Mouse (Mus musculus) adrenal gland, adult 2 months (tissue): Measurements from ENCODE around the gene Nudcd2. TPM values are rescaled to one million over a fixed set of nuclear protein-coding genes. Genes with fewer than 3 reads are reported as not detected.

Experiments
- DNase-seq: peaks from one replicate; pipeline ENCODE4 v3.0.0; 2021
- polyA plus RNA-seq: library from polyadenylated mRNA; depleted of rRNA; stranded (reverse); fragments of >200 nt; gene quantifications from 2 replicates; pipeline ENCODE4 v1.2.3, GENCODE M21; 2012; rRNA removed
- total RNA-seq, 2 experiments: library from RNA; stranded (reverse); gene quantifications; 2 replicates each; pipeline ENCODE4 v1.2.3; 2021

Gene Nudcd2
- total and polyA plus RNA-seq, 3 experiments = 21.1 to 25.2 (median 22.0) TPM

DNA sequence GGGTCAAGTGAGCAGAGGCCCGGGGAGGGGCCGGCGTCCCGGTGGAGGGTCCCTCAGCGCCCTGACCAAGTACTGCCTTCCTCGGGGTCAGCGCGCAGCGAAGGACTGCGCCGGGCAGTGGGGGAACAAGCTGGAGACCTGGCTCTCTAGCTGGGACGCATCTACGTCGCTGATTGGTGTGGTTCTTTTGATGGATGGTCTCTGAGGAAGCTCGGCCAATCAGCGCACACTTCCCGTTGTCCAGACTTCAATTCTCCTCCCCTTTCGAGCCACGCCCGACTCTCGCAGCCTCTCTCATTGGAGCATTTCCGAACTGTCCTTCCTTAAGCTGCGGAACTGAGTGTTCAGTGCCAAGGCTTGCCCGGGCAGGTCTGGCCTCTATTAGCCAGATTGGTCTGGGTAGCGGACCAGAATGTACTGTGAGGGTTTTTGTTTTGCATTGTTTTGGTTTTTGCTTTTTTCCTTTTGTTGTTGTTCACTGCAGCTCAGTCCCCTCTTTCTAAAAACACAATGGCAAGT lies 21.7 kb downstream of the Nudcd2 start, which contains the start of gene Ccng1:
Ccng1 (minus strand) TSS at position 203 of the 519 bp plus-strand sequence.
- DNase-seq = peak; percentile 96

DNA sequence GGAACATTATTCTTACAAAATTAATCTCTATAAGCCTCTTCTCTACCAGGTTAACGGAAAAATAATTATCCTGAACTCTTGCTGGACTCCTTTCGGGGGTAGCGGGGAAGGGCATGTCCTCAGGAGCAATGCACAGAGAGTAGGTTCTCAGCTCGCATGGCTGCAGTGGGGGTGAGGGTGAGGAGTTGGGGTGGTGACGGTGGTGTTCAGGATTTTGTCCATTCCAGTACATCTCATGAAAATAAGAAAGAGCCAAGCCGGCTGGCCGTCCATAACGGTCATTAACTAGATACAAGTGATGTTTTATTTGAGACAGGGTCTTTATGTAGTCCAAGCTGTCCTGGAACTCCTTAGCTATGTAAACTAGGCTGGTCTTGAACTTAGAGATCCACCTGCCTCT lies 22.5 kb downstream of the Nudcd2 start:
- no peak for DNase-seq

DNA sequence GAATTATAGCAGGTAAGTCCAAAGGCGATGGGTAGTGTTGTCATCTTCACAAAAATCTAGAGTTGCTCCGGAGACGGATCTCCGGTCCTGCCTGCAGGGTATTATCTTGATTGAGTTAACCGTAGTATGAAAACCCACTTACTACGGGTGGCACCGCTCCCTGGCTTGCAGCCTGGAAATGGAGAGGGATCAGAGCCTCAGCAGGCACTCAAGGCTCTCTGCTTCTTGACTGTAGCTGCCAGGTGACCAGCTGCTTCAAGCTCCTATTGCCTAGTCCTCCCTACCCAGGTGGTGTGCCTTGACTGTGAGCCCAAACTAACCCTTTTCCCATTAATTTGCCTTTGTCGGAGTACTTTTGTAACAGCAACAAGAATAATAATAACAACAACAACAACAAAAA lies 26.4 kb downstream of the Nudcd2 start:
- no peak for DNase-seq

DNA sequence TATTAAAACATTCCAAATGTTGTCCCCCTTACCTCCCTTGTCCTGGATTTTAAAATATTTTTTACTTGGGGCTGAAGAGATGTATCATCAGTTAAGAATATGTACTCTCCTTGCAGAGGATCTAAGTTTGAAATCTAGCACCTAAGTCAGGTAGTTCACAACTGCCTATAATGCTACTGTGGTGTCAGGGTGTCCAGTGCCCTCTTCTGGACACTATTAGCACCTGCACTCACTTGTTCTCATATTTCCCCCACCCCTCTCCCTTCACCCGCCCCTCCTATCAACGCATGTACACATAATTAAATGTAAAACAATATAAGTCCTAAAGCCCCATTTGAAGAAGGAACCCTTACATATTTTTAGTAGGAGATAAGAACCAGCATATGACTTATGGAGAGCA lies 29.9 kb downstream of the Nudcd2 start:
- DNase-seq = no peak

DNA sequence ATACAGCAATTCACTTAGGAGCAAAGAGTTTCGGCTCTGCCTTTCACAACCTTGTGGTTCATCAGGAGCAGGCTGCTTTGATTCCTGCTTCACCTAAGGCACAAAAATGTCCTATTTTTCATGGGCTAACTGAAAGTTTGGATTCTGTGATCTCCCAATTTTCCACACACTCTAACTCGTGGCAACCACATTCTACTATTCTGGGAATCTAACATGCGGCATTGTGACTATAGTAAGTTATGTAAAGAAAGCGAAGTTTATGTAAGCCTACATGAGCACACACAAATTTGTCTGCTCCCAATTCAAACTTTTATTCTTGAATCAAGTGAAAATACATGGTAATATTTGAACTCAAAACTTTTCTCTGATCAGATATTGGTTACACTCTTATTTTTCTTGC lies 31.2 kb downstream of the Nudcd2 start:
- DNase-seq = no peak

DNA sequence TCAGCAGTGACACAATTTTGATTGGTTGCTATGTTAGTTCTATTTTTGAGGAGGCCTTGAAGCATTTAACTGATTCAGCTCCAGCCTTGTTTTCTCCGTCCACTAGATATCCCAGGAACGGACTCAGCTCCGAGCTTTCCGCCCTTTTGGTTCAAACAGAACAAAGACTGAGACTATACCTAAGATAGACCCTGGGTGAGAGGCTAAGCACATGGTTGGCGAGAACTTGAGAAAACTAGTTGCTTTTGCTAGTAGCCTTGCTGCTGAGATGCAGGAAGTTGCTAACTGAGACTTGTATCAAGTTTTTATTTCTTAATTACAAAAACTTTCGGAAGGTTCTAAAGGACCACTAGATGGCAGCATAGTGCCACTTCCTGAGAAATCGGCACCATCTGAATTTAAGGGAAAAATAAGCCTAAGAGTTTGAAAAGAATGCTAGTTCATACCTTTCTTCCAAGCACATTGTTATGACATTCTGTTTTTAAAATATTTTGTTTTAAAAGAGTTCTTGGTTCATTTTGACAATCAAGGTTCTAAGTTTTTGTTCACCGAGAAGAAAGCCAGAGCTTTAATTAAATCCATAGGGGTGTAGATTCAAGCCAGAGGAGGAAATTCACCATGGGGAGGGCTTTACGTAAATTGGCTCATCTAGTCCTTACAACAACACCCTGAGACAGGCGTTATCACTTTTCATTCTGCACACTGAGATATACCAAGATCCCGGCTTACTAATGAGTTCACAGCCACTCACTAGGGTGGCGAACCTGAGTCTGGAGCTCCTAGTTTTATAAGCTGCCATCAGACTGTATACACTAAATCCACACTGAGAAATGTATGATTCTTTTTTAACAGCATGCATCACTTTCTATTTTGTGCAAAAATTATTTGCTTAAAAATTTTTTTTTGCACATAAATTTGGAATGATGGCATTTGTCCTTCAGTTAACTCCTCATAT lies 42.1 kb downstream of the Nudcd2 start:
- peak; percentile 7 for DNase-seq

DNA sequence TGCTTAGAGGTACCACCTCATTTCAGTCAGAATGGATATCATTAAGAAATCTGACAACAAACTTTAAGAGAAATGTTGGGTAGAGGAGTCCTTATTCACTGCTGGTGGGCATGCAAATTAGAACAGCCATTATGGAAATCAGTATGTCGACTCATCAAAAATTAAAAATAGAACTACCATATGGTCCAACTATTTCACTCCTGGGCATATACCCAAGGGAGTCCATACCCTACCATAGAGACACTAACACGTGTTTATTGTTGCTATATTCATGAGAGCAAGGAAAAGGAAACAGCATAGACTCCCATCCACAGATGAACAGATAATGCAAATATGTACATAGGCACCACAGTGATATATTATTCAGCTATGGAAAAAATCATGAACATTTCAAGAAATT lies 48.4 kb downstream of the Nudcd2 start:
- no peak for DNase-seq

DNA sequence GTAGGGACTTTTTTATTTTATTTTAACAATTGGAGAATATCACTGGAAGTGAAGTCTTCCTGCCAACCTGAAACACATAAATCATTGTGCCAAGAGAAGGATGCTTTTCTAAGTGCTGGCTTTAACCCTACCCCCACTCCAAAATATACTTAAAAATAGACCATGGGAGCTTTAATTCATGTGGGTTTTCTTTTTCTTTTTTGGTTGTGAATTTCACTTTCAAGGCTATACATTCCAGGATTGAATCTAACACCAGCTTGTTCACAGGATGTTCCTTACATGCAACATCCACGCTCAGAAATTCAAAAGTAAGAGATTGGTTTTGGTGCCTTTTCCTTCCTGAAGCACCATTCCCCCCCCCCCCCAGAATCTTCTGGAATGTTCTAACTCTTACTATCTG lies 49.9 kb downstream of the Nudcd2 start:
- DNase-seq = no peak

DNA sequence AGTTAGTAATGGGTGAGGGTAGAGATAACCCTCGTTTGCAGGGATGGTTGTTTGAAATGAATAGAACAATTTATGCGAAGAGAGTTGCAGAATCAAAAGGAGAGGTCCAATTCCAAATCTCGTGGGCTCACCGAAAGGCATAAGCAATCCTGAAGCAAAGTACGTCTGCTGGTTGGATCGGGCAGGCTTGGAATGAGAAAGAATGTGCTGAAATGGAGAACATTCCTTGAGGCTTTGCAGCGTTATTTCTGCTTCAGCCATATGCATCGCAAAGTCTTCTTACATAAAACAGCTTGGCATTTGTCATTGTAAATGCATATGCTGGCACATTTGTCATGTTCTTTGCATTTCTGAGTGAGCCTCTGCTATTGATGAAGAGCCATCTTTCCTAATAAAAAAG lies 50.9 kb downstream of the Nudcd2 start:
- no peak for DNase-seq

DNA sequence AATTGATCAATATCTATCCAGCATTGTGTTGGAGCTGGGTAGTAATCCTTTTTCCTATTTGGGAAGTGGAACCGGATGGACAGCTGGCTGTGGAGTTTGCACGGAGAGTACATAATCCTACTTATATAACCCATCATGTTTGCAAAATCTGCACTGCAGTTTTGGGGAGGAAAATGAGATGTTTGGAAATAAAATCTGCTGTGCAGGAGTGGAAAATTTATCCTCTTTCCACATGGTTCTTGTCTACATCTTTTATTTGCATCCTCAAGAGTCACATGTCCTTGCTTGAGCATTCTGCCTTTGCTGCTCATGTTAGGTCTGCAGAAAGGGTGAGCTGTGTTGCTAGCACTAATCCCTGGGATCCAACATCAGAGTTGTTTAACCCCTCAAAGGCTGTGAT lies 53.4 kb downstream of the Nudcd2 start:
- no peak for DNase-seq

Other genes starting within 250 kb of the Nudcd2 start
- gene Mat2b, start 38.5 kb upstream of the Nudcd2 start, total RNA-seq = 10 to 100 TPM; 61.3 to 92.1 TPM
- 22.9 and 28.7 TPM in 2 replicates for gene Mat2b, start 38.5 kb upstream of the Nudcd2 start, polyA plus RNA-seq
- gene Hmmr, start 245 bp upstream of the Nudcd2 start, total RNA-seq = 1 to 10 TPM in 1 of 2 experiments, under 1 TPM in 1; 0.76 to 1.4 TPM
- gene Hmmr, start 245 bp upstream of the Nudcd2 start, polyA plus RNA-seq = 0.32 and 0.47 TPM in 2 replicates
- gene Ccng1, start 21.6 kb downstream of the Nudcd2 start, total RNA-seq = 10 to 100 TPM; 68.0 to 71.7 TPM
- 17.2 and 17.7 TPM in 2 replicates for gene Ccng1, start 21.6 kb downstream of the Nudcd2 start, polyA plus RNA-seq